Mouse (Mus musculus): Measurements from ENCODE around the gene Dvl1.

Gene Dvl1

DNA sequence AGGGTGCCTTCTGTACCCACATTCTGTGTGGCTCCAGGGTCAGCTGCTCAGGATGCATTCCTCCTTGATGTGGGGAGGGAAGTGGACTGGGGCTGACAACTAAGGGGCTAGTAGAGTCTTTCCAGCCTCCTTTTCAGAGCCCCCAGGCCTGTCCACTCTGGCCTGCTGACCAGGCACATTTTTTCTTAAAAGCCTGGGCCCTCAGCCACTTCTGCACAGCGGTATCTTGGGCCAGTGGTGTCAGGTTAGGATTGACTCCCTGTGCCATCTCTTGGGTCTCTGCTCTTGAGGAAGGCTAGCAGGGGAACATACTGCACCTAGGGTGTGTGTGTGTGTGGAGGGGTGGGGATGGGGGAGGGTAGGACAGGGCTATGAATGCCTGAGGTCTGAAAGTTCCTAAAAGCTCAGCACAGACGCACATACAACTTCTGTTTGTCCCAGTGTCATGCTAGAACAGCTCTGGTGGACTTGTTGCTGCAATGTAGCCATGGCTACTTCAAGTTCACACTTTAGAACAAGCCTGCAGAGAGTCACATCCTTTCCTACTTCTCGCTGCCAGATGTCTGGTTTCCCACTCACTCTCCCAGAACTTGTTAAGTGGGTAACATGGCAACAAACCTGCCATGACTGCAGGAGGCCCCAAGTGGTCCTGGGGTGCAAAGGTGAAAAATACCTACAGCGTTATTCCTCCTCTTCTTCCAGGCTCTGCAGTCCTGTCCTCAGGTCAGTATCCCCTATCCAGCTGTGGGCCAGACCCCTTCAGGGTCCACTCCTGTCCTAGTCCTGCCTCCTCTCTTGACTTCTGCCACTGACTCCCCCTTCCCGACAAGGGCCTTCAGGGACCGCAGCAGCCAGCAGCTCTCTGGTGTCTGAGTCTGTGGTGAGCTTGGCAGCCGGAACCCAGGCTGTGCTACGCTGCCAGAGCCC lies 6.9 kb upstream of the Dvl1 start:
- no peak for DNase-seq

DNA sequence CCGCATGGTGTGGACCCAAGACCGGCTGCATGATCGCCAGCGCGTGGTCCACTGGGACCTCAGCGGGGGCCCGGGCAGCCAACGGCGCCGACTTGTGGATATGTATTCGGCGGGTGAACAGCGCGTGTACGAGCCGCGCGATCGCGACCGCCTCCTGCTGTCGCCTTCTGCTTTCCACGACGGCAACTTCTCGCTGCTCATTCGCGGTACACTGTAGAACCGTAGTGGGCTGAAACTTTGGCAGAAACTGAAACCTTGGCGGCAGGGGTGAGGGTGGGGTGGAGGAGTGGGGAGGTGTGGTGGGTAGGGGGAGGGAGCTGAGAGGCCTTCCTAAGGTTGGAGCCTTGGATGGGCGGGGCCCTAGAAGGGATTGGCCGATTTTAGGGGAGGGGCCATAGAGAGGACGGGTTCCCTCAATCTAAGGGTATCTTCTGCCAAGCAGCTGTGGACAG lies 6.2 kb upstream of the Dvl1 start:
- peak; percentile 78 for DNase-seq

DNA sequence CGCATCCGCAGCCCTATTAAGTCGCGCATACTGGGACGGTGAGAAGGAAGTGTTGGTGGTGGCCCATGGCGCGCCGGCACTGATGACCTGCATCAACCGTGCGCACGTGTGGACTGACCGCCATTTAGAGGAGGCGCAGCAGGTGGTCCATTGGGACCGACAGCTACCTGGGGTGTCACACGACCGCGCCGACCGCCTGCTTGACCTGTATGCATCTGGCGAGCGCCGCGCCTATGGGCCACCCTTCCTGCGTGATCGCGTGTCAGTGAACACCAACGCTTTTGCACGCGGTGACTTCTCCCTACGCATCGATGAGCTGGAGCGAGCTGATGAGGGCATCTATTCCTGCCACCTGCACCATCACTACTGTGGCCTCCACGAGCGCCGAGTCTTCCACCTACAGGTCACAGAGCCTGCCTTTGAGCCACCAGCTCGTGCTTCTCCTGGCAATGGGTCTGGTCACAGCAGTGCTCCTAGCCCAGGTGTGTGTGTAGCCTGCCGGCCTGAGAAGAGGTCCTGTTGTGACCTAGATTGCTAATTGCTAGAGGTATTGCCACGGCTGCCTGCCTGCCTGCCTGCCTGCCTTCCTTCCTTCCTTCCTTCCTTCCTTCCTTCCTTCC lies 5.4 kb upstream of the Dvl1 start:
- no peak for DNase-seq

DNA sequence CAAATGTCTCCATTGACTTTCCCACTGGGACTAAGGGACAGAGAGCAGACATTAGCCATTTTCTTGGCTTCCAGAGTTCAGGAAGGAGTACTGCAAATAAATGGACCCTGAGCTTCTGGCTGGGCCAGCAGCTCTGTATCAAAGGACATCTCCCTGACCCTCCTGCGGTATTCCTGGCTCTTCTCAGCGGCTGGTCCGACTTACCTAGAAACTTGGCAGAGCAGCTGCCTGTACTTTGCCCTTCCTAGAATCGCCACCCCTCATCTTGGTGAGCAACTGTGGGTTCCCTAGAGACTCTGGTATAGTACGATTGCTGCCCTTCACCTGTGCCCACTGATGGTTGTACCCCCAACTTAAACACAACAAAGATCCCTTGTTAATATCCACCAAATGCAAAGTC lies 4.0 kb upstream of the Dvl1 start:
- no peak for DNase-seq

DNA sequence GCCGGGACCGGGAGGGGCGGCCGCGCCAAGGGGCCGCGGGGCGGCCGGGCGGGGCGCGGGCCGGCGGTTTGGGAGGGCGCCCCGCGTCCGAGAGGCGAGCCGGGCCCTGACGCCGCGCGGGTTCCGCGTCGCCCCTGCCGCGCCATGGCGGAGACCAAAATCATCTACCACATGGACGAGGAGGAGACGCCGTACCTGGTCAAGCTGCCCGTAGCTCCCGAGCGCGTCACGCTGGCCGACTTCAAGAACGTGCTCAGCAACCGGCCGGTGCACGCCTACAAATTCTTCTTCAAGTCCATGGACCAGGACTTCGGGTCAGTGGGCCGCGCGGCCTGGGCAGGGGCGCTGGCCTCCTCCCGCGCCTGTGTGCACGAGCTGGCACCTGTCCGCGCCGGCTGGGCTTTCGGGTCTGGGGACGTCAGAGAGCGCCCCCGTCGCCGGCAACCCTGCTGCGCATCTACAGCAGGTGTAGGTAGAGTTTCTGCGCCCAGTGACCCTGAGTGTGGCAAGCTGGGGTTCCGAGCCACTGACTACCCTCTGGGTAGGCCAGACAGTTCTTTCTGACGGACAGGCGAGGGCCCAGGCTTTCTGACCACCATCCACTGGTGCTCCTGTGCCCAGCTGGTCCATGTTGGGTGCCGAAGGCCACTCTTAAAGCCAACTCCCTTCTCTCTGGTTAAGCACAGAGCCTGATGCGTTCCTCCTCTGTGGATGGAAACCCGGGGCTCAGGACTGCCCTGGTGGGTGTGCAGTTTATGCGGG lies 570 bp downstream of the Dvl1 start:
- peak; percentile 55 for DNase-seq

DNA sequence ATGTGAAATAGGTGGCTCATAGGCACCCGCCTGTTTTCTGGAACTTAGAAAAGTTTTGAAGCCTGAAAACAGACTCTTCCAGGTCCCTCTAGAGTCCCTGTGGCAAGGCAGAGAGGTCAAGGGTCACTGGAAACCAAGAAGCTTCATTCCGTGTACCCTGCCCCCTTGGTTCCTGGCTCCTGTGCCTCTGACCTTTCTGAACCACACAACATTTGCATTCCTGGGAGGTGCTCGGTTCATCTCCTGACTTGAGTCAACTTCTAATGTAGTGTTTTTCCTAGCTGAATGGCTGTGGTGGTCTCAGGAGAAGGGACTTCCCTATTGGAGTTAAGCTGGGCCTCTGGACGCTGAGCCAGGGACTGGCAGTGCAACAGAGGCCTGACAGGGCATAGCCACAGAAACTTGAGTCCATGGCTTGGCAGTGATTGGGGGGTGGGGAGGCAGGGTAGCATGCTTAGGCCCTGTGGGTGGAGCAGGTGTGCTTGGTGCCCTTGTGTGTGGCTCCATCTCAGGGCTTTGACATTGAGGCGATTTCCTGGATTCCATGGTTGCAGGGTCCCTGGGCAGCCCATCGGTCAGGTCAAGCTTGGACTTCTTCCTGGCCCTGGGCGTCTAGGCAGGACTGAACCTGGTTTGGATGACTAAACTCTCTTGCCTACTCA lies 1.4 kb downstream of the Dvl1 start:
- no peak for DNase-seq

DNA sequence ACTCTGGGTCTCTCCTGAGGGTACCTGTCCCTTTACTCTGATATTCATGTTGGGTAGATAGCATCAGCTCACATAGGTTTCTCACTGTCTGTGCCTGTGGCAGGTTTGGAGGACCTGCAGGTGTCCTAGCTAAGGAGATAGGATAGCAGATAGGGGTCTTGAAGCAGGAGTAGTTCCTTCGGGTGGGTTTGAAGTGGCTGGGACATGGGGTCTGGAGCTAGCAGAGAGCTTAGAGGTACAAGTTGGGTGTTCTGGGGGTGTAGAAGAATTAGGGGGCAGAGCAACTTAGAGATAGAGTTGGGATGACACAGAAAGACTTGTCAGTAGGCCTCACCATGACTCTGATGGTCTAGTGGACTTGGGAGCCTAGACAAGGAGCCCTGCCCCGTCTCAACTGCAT lies 2.2 kb downstream of the Dvl1 start:
- DNase-seq, result no peak

DNA sequence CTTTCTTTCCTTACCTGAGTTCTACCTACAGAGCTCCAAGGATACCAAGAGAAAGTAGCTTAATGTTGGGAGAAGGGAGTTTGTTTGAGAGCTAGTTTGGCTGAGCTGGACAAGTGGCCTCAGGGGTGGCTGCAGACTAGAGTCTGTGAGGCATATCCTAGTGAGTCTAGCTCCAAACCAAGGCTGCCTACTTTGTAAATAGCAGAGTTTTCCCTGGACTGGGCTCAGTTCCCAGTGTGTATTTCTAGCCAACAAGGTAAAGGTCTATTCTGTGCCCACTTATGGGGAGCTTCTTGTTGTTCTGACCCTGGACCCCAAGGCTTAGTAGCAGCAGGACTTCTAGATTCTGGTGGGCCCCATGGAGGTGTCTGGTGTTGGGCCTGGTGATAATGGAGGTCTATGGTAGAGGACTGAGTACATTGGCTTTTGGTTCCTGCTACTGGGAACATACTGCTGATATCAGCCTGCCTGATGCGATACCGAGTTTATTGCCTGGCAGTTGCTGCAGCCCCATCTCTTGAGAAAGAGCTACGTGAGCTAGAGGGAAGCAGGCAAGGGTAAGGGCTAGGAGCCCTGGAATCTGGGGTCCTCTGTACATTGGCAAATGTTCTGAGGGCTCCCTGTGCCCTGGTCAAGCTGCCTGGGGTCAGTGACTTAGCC lies 2.7 kb downstream of the Dvl1 start:
- no peak for DNase-seq

DNA sequence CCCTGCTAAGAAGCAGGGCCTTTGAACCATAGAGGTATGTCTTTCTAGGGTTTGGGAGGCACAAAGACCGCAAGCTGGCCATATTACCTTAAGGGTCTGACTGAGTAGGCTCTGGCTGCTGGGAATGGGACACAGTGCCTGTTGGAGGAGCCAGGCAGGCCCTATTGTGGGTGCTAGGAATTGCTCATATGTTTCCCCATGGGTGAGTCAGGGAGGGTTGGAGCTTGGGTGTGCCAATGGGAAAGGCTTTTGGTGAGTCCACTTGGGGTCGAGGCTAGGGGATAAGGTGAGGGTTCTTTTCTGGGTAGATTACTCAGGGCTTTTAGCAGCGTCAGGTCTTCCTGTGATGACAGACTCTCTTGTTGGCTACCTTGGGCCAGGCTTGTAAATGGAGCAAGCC lies 4.2 kb downstream of the Dvl1 start:
- no peak for DNase-seq

DNA sequence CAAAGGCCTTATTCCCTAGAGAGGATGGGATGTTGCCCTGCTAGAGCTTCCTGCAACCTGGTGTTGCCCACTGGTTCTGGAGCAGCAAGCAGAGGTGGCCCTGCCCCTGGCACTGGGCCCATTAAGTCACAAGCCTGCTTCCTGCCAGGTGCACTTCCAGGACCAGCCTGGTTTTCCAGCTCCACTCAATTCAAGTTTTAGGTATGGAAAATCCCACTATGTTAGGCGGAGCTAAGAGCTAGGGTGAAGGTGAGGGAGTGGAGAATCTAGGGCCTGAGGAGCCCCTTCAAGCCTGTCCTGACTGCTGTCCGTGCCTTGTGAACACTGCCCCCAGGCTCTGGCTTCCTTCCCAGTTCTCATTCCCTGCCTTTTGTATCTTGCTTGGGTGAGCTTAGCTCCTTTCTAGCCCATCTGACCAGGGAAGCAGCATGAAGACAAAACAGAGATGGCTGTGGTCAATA lies 4.8 kb downstream of the Dvl1 start:
- no peak for DNase-seq

DNA sequence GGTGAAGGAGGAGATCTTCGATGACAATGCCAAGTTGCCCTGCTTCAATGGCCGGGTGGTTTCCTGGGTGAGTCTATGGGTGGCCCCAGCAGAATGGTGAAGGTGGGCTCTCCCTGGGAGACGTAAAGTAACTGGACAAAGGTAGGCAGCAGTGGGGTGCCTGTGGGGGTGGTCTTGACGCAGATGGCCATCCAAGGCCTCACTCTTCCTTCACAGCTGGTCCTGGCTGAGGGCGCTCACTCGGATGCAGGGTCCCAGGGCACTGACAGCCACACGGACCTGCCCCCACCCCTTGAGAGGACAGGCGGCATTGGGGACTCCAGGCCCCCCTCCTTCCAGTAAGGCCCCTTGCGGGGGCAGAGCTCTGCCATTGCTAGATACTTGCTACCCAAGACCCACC lies 6.2 kb downstream of the Dvl1 start:
- no peak for DNase-seq

DNA sequence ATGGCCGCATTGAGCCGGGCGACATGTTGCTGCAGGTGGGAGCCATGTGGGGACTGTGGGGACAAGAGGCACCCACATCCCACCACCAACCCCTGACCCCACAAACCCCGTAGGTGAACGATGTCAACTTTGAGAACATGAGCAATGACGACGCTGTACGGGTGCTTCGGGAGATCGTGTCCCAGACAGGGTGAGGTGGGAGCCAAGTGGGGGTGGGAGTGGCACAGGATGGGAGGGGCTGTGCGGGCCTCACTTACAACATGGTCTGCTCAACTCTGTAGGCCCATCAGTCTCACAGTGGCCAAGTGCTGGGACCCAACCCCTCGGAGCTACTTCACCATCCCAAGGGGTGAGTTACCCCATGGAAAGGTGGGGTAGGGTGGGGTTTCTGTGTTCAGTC lies 7.8 kb downstream of the Dvl1 start:
- DNase-seq, result no peak

DNA sequence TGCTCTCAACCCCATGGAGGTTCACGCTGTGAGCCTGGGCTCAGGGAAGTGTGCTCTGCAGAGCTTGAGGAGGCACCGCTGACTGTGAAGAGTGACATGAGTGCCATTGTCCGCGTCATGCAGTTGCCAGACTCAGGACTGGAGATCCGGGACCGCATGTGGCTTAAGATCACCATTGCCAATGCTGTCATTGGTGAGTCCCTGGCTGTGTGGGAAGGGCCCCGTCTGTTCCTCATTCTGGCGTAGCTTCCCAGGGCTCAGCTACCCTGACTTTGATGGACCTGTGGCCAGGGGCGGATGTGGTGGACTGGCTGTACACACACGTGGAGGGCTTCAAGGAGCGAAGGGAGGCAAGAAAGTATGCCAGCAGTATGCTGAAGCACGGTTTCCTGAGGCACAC lies 8.9 kb downstream of the Dvl1 start:
- no peak for DNase-seq

DNA sequence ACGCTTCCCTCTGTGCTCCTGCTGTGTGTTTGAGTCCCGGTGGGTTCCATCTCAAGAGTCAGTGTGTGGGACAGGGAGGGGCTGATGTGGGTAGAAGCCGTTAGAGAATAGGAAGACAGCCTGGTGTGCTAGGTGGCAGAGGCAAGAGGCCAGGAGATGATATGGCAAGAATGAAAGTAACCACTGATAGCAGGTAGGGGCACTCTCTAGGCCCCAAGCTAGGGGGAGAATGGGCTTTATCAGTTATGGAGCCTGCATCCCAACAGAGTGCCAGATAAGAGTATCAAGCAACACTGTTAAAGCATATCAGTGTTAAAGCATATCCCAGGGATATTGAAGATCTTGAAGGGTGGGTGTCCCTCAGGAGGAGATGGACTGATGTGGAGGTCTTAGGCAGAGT lies 9.7 kb downstream of the Dvl1 start:
- no peak for DNase-seq

DNA sequence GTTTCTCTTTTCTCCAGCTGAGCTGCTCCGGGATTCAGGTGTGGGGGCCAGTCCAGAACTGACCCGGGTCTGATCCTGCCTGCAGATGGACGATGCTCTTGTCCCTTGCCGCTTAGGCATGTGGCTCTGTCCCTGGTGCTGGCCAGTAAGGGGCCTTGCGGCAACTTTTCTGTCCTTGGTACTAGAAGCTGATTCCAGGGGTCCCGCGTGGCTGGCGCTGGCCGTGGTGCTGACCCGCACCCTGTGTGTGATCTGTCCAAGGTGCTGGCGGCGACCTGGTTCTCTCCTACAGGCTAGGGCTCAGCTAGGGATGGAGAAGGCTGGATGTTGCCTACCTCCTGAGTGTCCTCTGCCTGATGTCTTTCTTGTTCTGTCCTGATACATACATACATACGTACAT lies 12.1 kb downstream of the Dvl1 start:
- peak; percentile 85 for DNase-seq

DNA sequence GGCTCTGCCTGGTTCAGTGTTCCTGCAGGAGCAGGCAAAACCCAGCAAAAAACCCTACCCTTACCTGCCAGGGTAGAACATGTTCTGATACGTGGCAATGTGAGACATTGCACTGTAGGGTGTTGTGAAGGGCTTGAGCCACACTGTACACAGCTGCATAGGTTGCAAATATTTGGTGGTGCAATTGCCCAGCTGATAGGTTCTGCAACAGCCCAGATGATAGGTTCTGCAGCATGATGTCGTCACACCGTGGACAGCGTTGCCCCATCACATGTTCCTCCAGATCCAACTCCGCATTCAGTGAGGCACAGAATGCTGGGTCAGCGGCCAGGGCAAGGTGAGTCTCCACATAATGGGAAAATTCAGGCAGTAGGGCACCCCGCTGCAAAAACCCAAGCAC lies 14.6 kb downstream of the Dvl1 start:
- no peak for DNase-seq

DNA sequence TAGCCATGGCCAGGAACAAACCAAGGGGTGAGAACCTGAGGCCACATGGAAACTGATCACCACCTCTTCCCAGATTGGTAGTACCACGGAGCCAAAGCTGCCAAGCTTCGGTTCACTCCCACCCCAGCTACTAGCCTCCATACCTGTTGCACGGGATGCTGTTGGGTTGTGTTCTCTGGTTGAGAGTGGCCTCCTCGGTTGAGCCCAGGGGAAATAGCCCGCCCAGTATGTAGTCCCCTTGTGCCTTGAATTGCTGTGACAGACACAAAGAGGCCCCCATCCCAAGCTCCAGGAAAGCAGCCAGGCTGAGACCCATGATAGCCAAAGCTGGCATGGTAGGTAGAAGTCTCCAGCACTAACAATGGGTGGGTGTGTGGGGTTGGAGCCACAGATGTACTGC lies 15.8 kb downstream of the Dvl1 start, which contains the start of gene Tas1r3:
Gene Tas1r3 (minus strand): TSS at position 362 of the 400 bp plus-strand sequence.
- DNase-seq, result no peak

DNA sequence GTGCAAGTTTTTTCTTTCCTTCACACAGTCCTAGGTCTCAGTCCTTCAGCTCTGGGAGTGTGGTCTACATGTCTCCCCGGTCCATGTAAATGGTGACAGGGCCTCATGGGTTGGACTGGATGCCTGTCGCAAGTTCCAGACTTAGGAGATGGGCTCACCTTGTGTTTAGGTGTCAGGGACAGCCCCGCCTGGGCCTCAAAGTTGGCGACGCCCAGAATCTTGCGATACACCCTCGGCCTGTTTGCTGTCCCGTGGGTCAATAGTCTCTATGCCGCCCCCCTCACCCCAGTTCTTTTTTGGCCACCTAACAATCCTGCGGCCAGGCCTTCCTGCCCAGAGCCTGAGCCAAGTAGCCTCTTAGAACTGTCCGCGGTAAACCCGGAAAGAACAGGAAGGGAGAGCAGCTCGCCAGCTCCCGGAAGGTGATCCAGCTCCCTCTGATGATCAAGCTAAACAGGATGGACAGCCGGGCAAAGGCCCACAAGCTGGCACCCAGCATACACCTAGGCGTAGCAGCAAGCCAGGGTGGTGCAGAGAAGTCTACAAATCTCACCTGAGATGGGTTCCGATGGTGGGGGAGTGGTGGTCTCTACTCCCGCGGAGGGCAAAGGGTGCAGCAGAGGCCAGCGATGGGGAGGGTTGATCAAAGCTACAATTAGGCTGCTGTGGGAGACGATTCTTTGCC lies 21.6 kb downstream of the Dvl1 start:
- DNase-seq, result no peak

DNA sequence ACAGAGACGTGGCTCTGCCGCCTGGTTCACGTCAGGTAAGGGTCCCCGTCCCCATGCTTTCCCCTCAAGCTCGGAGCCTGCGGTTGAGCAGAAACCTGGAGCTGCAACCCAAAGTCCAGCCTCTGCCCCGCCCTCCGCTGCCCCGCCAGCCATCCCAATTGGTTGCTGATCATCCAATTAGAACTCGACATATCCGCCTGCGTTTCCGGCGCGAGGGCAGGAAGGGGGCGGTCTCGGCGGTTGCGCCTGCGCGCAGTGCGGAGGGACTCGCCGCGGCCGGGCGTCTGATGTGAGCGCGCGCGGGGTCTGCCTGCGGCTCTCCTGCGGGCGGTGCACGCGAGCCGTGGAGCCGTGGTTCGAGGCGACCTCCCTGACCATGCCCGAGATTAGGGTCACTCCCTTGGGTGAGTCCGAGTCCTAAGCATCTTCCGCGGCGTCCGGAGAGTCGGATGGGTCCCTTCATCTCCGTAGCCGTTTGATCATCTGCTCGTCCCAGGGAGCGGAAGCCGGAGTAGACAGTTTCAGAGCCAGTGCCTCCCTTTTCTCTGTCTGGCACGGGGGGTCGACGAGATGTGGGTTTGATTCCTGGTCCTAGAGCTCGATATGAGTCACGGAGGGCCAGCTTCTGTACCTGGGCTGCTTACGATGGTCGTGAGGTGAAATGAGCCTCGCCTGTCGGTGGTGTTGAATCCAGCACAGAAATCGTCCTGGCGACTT lies 22.3 kb downstream of the Dvl1 start, which contains the start of the genes Cptp and Ints11:
Gene Cptp (minus strand): TSS at position 124 of the 717 bp plus-strand sequence.
Gene Ints11 (plus strand): TSS at position 230 of the 717 bp plus-strand sequence.
- peak; percentile 97 for DNase-seq

DNA sequence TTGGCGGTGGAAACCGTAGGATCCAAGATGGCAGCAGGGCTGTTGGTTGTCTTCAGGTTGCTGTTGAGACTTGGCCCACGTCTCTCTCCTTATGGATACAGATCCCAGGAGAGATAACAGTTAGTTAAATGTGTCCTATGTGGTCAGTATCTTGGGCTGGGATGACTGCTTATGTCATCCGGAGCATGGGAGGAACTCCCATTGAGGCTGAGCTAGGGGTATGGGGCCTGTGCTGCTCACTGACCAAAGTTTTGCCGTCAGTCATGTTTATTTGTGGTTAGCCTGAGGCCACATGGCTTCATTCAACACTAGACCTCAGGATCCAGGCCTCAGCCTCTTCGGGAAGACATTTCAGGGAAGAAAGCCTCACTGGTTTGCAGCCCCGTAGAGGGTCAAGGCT lies 24.2 kb downstream of the Dvl1 start:
- no peak for DNase-seq

DNA sequence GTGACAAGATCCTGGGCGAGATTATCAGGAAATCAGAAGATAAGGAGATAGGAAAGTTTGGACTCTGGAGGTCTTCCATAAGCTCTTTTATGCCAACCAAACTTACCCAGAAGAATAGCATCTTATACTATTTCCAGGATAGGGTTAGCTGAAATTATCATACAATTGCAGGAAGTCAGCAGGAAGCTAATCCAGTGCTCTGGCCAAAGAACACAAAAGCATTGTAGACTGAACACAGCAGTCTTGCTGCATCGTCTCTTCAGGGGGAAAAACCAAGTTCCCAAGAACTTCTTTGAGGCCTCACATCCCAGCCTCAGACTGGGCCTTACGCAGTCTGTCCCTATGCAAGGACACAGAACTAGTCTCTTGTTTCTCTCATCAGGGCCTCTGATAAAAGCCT lies 36.4 kb downstream of the Dvl1 start:
- no peak for DNase-seq
